Mouse (Mus musculus): ENCODE data around the gene Gm20388.

GRCm38 (mm10) chr8:122246257-122247211 lies 2335.9 kb downstream of the Gm20388 start:
- TF ChIP-seq CTCF (IDR thresholded peaks at IDR 0.05; ENCODE audit: low read depth, low read length) (no peak), GATA1 (IDR thresholded peaks at IDR 0.05; ENCODE audit: borderline replicate concordance, low read length) (no peak), POLR2AphosphoS5 (IDR thresholded peaks at IDR 0.05; ENCODE audit: insufficient replicate concordance, low read depth, low read length) (no peak), GATA2 (IDR thresholded peaks at IDR 0.05; ENCODE audit: borderline replicate concordance, low read depth, low read length) (no peak), TAL1 (conservative IDR thresholded peaks at IDR 0.05; ENCODE audit: low read depth, low read length) (no peak)

All from G1E (cell line).